Mouse (Mus musculus): ENCODE results near the gene Tceanc2.

GRCm38 (mm10) chr4:107096841-107097373, 82.0 kb downstream of the Tceanc2 start, which contains the start of gene Cdcp2:
- no peak for TF ChIP-seq CTCF (IDR thresholded peaks at IDR 0.05; ENCODE audit: borderline replicate concordance, insufficient read depth, low read depth, low read length)
- no peak for TF ChIP-seq POLR2A (IDR thresholded peaks at IDR 0.05; ENCODE audit: borderline replicate concordance, insufficient read depth, low read length)

Measured in cerebellum, adult 2 months (tissue).